Mouse (Mus musculus): ENCODE measurements around the gene Tpcn2. TPM values are rescaled to one million over a fixed set of nuclear protein-coding genes. Genes with fewer than 3 reads are reported as not detected.

Tpcn2 gene
- polyA plus RNA-seq, 1 experiment, result 49.2 TPM

- no peak for DNase-seq
- Histone ChIP-seq H3K4me3 (ENCODE audit: control insufficient read depth, insufficient read depth, low read length) (no peak overlapping the region), H3K36me3 (ENCODE audit: control insufficient read depth, insufficient read depth, low read length) (no peaks in the 10 kb centered on the region), H3K27me3 (ENCODE audit: control insufficient read depth, insufficient read depth, low read length) (no peaks in the 10 kb centered on the region), H3K27ac (ENCODE audit: control insufficient read depth, insufficient read depth, low read length) (no peak overlapping the region), H3K4me1 (replicated peaks; ENCODE audit: control insufficient read depth, insufficient read depth, low read length) (no peaks in the 10 kb centered on the region)
- TF ChIP-seq POLR2A (IDR thresholded peaks at IDR 0.05; ENCODE audit: control insufficient read depth, extremely low read depth, insufficient read depth, low read length, poor library complexity), result no peak
- TF ChIP-seq CTCF (IDR thresholded peaks at IDR 0.05; ENCODE audit: borderline replicate concordance, control insufficient read depth, extremely low read depth, insufficient read depth, low read length, poor library complexity), result no peak
- WGBS, result 68% methylated on average over 4 of the region's 4 CpGs
Observed at GRCm38 (mm10) chr7:145198223-145198714, 85.5 kb downstream of the Tpcn2 start.

- 81% methylated on average over 3 of the region's 3 CpGs for WGBS
- DNase-seq, result no peak
- H3K27me3 ChIP-seq (ENCODE audit: control insufficient read depth, insufficient read depth, low read length), result no peaks in the 10 kb centered on the region
- no peaks in the 10 kb centered on the region for H3K36me3 ChIP-seq (ENCODE audit: control insufficient read depth, insufficient read depth, low read length)
- no peaks in the 10 kb centered on the region for H3K4me1 ChIP-seq (replicated peaks; ENCODE audit: control insufficient read depth, insufficient read depth, low read length)
- TF ChIP-seq POLR2A (IDR thresholded peaks at IDR 0.05; ENCODE audit: control insufficient read depth, extremely low read depth, insufficient read depth, low read length, poor library complexity) (no peak), CTCF (IDR thresholded peaks at IDR 0.05; ENCODE audit: borderline replicate concordance, control insufficient read depth, extremely low read depth, insufficient read depth, low read length, poor library complexity) (no peak)
- no peak overlapping the region for H3K4me3 ChIP-seq (ENCODE audit: control insufficient read depth, insufficient read depth, low read length)
- no peak overlapping the region for H3K27ac ChIP-seq (ENCODE audit: control insufficient read depth, insufficient read depth, low read length)
Observed at GRCm38 (mm10) chr7:145197711-145198110, 86.1 kb downstream of the Tpcn2 start.

GRCm38 (mm10) chr7:145197042-145197441 lies 86.8 kb downstream of the Tpcn2 start:
- Histone ChIP-seq H3K27ac (ENCODE audit: control insufficient read depth, insufficient read depth, low read length) (no peak overlapping the region), H3K4me3 (ENCODE audit: control insufficient read depth, insufficient read depth, low read length) (no peak overlapping the region), H3K36me3 (ENCODE audit: control insufficient read depth, insufficient read depth, low read length) (no peaks in the 10 kb centered on the region), H3K4me1 (replicated peaks; ENCODE audit: control insufficient read depth, insufficient read depth, low read length) (no peaks in the 10 kb centered on the region), H3K27me3 (ENCODE audit: control insufficient read depth, insufficient read depth, low read length) (no peaks in the 10 kb centered on the region)
- no peak for TF ChIP-seq POLR2A (IDR thresholded peaks at IDR 0.05; ENCODE audit: control insufficient read depth, extremely low read depth, insufficient read depth, low read length, poor library complexity)
- no peak for TF ChIP-seq CTCF (IDR thresholded peaks at IDR 0.05; ENCODE audit: borderline replicate concordance, control insufficient read depth, extremely low read depth, insufficient read depth, low read length, poor library complexity)
- DNase-seq, result no peak
- WGBS, result 97% methylated on average over 3 of the region's 3 CpGs

DNA sequence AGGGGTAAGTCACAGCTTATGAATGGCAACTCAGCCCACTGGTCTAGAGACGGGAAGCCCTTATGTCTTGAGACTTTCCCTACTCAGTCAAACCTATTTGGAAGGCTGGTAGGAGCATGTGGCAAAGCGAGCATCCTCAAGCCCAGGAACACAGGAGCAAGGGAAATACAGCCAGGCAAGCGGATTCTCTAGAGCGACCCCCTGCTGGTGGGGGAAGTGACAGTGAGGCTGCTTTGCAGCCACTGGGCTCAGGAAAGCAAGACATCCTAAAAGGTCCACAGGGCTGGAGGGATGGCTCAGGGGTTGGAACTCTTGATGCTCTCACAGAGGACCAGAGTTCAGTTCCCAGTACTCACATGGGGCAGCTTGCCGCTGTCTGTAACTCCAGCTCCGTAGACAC lies 87.5 kb downstream of the Tpcn2 start:
- no peak for DNase-seq
- Histone ChIP-seq H3K36me3 (ENCODE audit: control insufficient read depth, insufficient read depth, low read length) (no peaks in the 10 kb centered on the region), H3K4me1 (replicated peaks; ENCODE audit: control insufficient read depth, insufficient read depth, low read length) (no peaks in the 10 kb centered on the region), H3K4me3 (ENCODE audit: control insufficient read depth, insufficient read depth, low read length) (no peak overlapping the region), H3K27me3 (ENCODE audit: control insufficient read depth, insufficient read depth, low read length) (no peaks in the 10 kb centered on the region), H3K27ac (ENCODE audit: control insufficient read depth, insufficient read depth, low read length) (no peak overlapping the region)
- no peak for TF ChIP-seq POLR2A (IDR thresholded peaks at IDR 0.05; ENCODE audit: control insufficient read depth, extremely low read depth, insufficient read depth, low read length, poor library complexity)
- TF ChIP-seq CTCF (IDR thresholded peaks at IDR 0.05; ENCODE audit: borderline replicate concordance, control insufficient read depth, extremely low read depth, insufficient read depth, low read length, poor library complexity), result no peak
- WGBS, result 93% methylated on average over 6 of the region's 6 CpGs

- H3K36me3 ChIP-seq (ENCODE audit: control insufficient read depth, insufficient read depth, low read length), result no peaks in the 10 kb centered on the region
- no peak overlapping the region for H3K27ac ChIP-seq (ENCODE audit: control insufficient read depth, insufficient read depth, low read length)
- WGBS, result 68% methylated on average over 5 of the region's 5 CpGs
- H3K27me3 ChIP-seq (ENCODE audit: control insufficient read depth, insufficient read depth, low read length), result no peaks in the 10 kb centered on the region
- DNase-seq, result no peak
- TF ChIP-seq CTCF (IDR thresholded peaks at IDR 0.05; ENCODE audit: borderline replicate concordance, control insufficient read depth, extremely low read depth, insufficient read depth, low read length, poor library complexity), result no peak
- TF ChIP-seq POLR2A (IDR thresholded peaks at IDR 0.05; ENCODE audit: control insufficient read depth, extremely low read depth, insufficient read depth, low read length, poor library complexity), result no peak
- H3K4me1 ChIP-seq (replicated peaks; ENCODE audit: control insufficient read depth, insufficient read depth, low read length), result no peaks in the 10 kb centered on the region
- no peak overlapping the region for H3K4me3 ChIP-seq (ENCODE audit: control insufficient read depth, insufficient read depth, low read length)
Observed at GRCm38 (mm10) chr7:145195186-145195927, 88.5 kb downstream of the Tpcn2 start.

GRCm38 (mm10) chr7:145194455-145195161 lies 89.2 kb downstream of the Tpcn2 start:
- 35% methylated on average over 3 of the region's 3 CpGs for WGBS
- no peak overlapping the region for H3K27ac ChIP-seq (ENCODE audit: control insufficient read depth, insufficient read depth, low read length)
- no peak overlapping the region for H3K4me3 ChIP-seq (ENCODE audit: control insufficient read depth, insufficient read depth, low read length)

More at GRCm38 (mm10) chr7:145194455-145195161, 89.2 kb downstream of the Tpcn2 start:
- DNase-seq, result no peak
- H3K27me3 ChIP-seq (ENCODE audit: control insufficient read depth, insufficient read depth, low read length), result no peaks in the 10 kb centered on the region
- H3K36me3 ChIP-seq (ENCODE audit: control insufficient read depth, insufficient read depth, low read length), result no peaks in the 10 kb centered on the region
- TF ChIP-seq CTCF (IDR thresholded peaks at IDR 0.05; ENCODE audit: borderline replicate concordance, control insufficient read depth, extremely low read depth, insufficient read depth, low read length, poor library complexity), result no peak
- no peak for TF ChIP-seq POLR2A (IDR thresholded peaks at IDR 0.05; ENCODE audit: control insufficient read depth, extremely low read depth, insufficient read depth, low read length, poor library complexity)
- no peaks in the 10 kb centered on the region for H3K4me1 ChIP-seq (replicated peaks; ENCODE audit: control insufficient read depth, insufficient read depth, low read length)

All from thymus, adult 2 months (tissue).